Mouse (Mus musculus) MEL (cell line): ENCODE measurements around the gene Rbm12b1.

Experiments used
- BHLHE40 ChIP-seq: IDR thresholded peaks from 2 replicates; pipeline ENCODE4 v1.6.1; 2012; ENCODE audit warnings: low read depth, mild to moderate bottlenecking, inconsistent platforms, low read length, improper control_type of control experiment, borderline replicate concordance
- CTCF ChIP-seq, 3 experiments: IDR thresholded peaks in 2 of 3; conservative IDR thresholded peaks in 1 of 3; 2 replicates each; pipeline ENCODE4 v1.5.1; 2011 to 2012; ENCODE audit warnings: low read length in 3 of 3, low read depth in 2 of 3, mild to moderate bottlenecking in 2 of 3, improper control_type of control experiment in 1 of 3, inconsistent platforms in 1 of 3, mixed read lengths in 1 of 3, moderate library complexity in 1 of 3; ENCODE audit not compliant: control insufficient read depth in 1 of 3, insufficient read depth in 1 of 3, poor library complexity in 1 of 3, severe bottlenecking in 1 of 3
- EP300 ChIP-seq, 2 experiments: IDR thresholded peaks; 2 replicates each; pipeline ENCODE4 v1.6.1; 2011; ENCODE audit warnings: improper control_type of control experiment in 2 of 2, low read length in 2 of 2, low read depth in 1 of 2, mild to moderate bottlenecking in 1 of 2
- ETS1 ChIP-seq: IDR thresholded peaks from 2 replicates; pipeline ENCODE4 v1.6.1; 2012; ENCODE audit warnings: low read depth, mild to moderate bottlenecking, inconsistent platforms, low read length, improper control_type of control experiment, moderate library complexity
- GATA1 ChIP-seq: IDR thresholded peaks from 2 replicates; pipeline ENCODE4 v1.6.1; 2011; ENCODE audit warnings: low read depth, low read length, improper control_type of control experiment
- MAZ ChIP-seq: IDR thresholded peaks from 2 replicates; pipeline ENCODE4 v1.6.1; 2012; ENCODE audit warnings: low read depth, mild to moderate bottlenecking, inconsistent platforms, low read length, improper control_type of control experiment
- MYC ChIP-seq: IDR thresholded peaks from 2 replicates; pipeline ENCODE4 v1.6.1; 2011; ENCODE audit warnings: low read depth, mild to moderate bottlenecking, low read length, improper control_type of control experiment, moderate library complexity
- NELFE ChIP-seq: IDR thresholded peaks from 2 replicates; pipeline ENCODE4 v1.6.1; 2011; ENCODE audit warnings: low read depth, low read length, improper control_type of control experiment
- POLR2A ChIP-seq, 2 experiments: IDR thresholded peaks; 2 replicates each; pipeline ENCODE4 v1.6.1; 2011 to 2012; ENCODE audit warnings: low read length in 2 of 2, mild to moderate bottlenecking in 2 of 2, control low read depth in 1 of 2, improper control_type of control experiment in 1 of 2, low read depth in 1 of 2, moderate library complexity in 1 of 2; ENCODE audit not compliant: control insufficient read depth in 1 of 2, insufficient read depth in 1 of 2, poor library complexity in 1 of 2
- POLR2AphosphoS5 ChIP-seq: IDR thresholded peaks from 2 replicates; pipeline ENCODE4 v1.6.1; 2012; ENCODE audit warnings: low read depth, borderline replicate concordance, mild to moderate bottlenecking, inconsistent platforms, low read length, moderate library complexity, mixed read lengths
- SIN3A ChIP-seq: IDR thresholded peaks from 2 replicates; pipeline ENCODE4 v1.6.1; 2012; ENCODE audit warnings: low read length, improper control_type of control experiment, inconsistent platforms
- TCF12 ChIP-seq: IDR thresholded peaks from 2 replicates; pipeline ENCODE4 v1.6.1; 2014; ENCODE audit warnings: low read depth, mild to moderate bottlenecking, inconsistent platforms, low read length, improper control_type of control experiment, moderate library complexity
- USF2 ChIP-seq, 2 experiments: IDR thresholded peaks; 2 replicates each; pipeline ENCODE4 v1.6.1; 2011 to 2012; ENCODE audit warnings: improper control_type of control experiment in 2 of 2, low read length in 2 of 2, borderline replicate concordance in 1 of 2, inconsistent platforms in 1 of 2, low read depth in 1 of 2, mild to moderate bottlenecking in 1 of 2; ENCODE audit not compliant: insufficient read depth in 1 of 2
- ZNF384 ChIP-seq: IDR thresholded peaks from 2 replicates; pipeline ENCODE4 v1.6.1; 2012; ENCODE audit warnings: low read depth, mild to moderate bottlenecking, inconsistent platforms, low read length, improper control_type of control experiment

DNA sequence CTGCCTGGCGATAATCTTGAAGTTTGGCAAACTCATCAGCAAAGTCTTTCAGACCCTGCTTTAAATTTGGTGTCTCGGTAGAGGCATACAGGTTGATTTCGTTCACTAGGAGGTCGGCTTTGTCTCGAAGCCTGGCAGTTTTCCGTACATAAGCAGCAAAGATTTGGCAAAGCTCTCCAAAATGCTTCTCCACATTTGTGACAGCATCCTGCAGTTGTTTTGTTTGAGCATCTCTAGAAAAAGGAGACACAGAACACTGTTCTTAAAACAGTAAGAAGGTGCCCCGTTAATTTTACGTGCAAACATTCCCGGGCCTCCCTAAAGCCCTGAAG, 30.9 kb downstream of the Rbm12b1 start:
- no peak for TF ChIP-seq POLR2A (IDR thresholded peaks at IDR 0.05; ENCODE audit: control insufficient read depth in 1 of 2, insufficient read depth in 1 of 2, low read depth in 1 of 2, low read length in 2 of 2, poor library complexity in 1 of 2)
- no peak for TF ChIP-seq GATA1
- no peak for TF ChIP-seq MAZ
- TF ChIP-seq CTCF (IDR thresholded peaks at IDR 0.05 in 2 of 3, conservative IDR thresholded peaks at IDR 0.05 in 1 of 3; ENCODE audit: control insufficient read depth in 1 of 3, insufficient read depth in 1 of 3, low read depth in 2 of 3, low read length in 3 of 3, poor library complexity in 1 of 3, severe bottlenecking in 1 of 3), result no peak
- no peak for TF ChIP-seq POLR2AphosphoS5
- no peak for TF ChIP-seq NELFE
- TF ChIP-seq MYC, result no peak
- no peak for TF ChIP-seq BHLHE40
- TF ChIP-seq EP300 (IDR thresholded peaks at IDR 0.05; ENCODE audit: low read depth in 1 of 2, low read length in 2 of 2), result no peak
- no peak for TF ChIP-seq SIN3A
- no peak for TF ChIP-seq ETS1
- TF ChIP-seq TCF12, result no peak
- TF ChIP-seq ZNF384, result no peak
- no peak for TF ChIP-seq USF2 (IDR thresholded peaks at IDR 0.05; ENCODE audit: borderline replicate concordance in 1 of 2, insufficient read depth in 1 of 2, low read depth in 1 of 2, low read length in 2 of 2)
